Comparison of ENCODE assay signal across 12 mouse cellular contexts in genomic region chr16:7129591-7129990, GRCm38 (mm10).
"Had no signal": no experiment of that assay in that cellular context is flagged by ENCODE, and none has a peak within 500 bp of the region (broad histone marks: within the 10 kb centered on the region; RNA-seq: fewer than 3 reads in every experiment).

No protein-coding gene starts in this region.

- H3K9me3 ChIP-seq: limb, embryonic 10.5 days; liver, embryonic 15.5 days; midbrain, embryonic 15.5 days had no signal

- H3K4me3 ChIP-seq: limb, embryonic 10.5 days; liver, embryonic 15.5 days; midbrain, embryonic 15.5 days had no signal

- H3K9ac ChIP-seq: liver, embryonic 15.5 days; midbrain, embryonic 15.5 days had no signal

- H3K36me3 ChIP-seq: limb, embryonic 10.5 days; liver, embryonic 15.5 days; midbrain, embryonic 15.5 days had no signal

- H3K27ac ChIP-seq: limb, embryonic 10.5 days; liver, embryonic 15.5 days; midbrain, embryonic 15.5 days had no signal

- H3K27me3 ChIP-seq: liver, embryonic 15.5 days; midbrain, embryonic 15.5 days had no signal

- H3K4me2 ChIP-seq: liver, embryonic 11.5 days; liver, embryonic 15.5 days; midbrain, embryonic 15.5 days had no signal

- H3K4me1 ChIP-seq: limb, embryonic 10.5 days; liver, embryonic 15.5 days; midbrain, embryonic 15.5 days had no signal

- DNase-seq: kidney, adult 8-10 months; kidney, postnatal 25 days; lung, adult 2 months; lung, postnatal 36 days; spleen, adult 18-20 months; thymus, adult 18-20 months; thymus, postnatal 14 days had no signal

- ATAC-seq: lung, postnatal 0 days; midbrain, embryonic 15.5 days had no signal
